Mouse (Mus musculus) kidney, embryonic 15.5 days (tissue): ENCODE measurements around the gene Phlpp2. TPM values are rescaled to one million over a fixed set of nuclear protein-coding genes. Genes with fewer than 3 reads are reported as not detected.
A peak's percentile ranks its signal among the peaks of the same experiment; 100 is the strongest.

Source experiments
- ATAC-seq: fragments of 200-750 bp; cut with Nextera tagmentation; replicated peaks from 2 replicates; pipeline ENCODE4 v1.8.0; 2017; ENCODE audit warnings: moderate TSS enrichment; ENCODE audit not compliant: low FRiP score
- H3K27ac ChIP-seq: fragments of 300-500 bp; sonication (generic); 2 replicates; pipeline ENCODE4 v1.5.1; 2015; ENCODE audit warnings: mild to moderate bottlenecking, inconsistent platforms
- H3K27me3 ChIP-seq: fragments of 300-500 bp; sonication (generic); 2 replicates; pipeline ENCODE4 v1.6.1; 2015; ENCODE audit warnings: inconsistent platforms
- H3K36me3 ChIP-seq: fragments of 300-500 bp; sonication (generic); 2 replicates; pipeline ENCODE4 v1.6.1; 2015; ENCODE audit warnings: inconsistent platforms
- H3K4me1 ChIP-seq: fragments of 300-500 bp; sonication (generic); 2 replicates; pipeline ENCODE4 v1.6.1; 2015; ENCODE audit warnings: inconsistent platforms
- H3K4me2 ChIP-seq: fragments of 300-500 bp; sonication (generic); 2 replicates; pipeline ENCODE4 v1.6.1; 2015; ENCODE audit warnings: moderate library complexity, mild to moderate bottlenecking, inconsistent platforms
- H3K4me3 ChIP-seq: fragments of 300-500 bp; sonication (generic); replicated peaks from 2 replicates; pipeline ENCODE4 v1.5.1; 2015; ENCODE audit warnings: mild to moderate bottlenecking, inconsistent platforms
- H3K9ac ChIP-seq: fragments of 300-500 bp; sonication (generic); 2 replicates; pipeline ENCODE4 v1.6.1; 2015; ENCODE audit warnings: mild to moderate bottlenecking, inconsistent platforms
- H3K9me3 ChIP-seq: fragments of 300-500 bp; sonication (generic); replicated peaks from 2 replicates; pipeline ENCODE4 v1.6.1; 2016; ENCODE audit warnings: inconsistent platforms
- WGBS: fragments of 180-500 bp; shearing (Covaris S2); methylation state at CpG from one replicate; pipeline ENCODE4 v1.1.7; 2015; ENCODE audit warnings: mixed read lengths; 5-methylcytosine and 5-hydroxymethylcytosine counted together
- polyA plus RNA-seq: library from polyadenylated mRNA; unstranded; fragments of >200 nt; fragmentation: Nextera tagmentation; extraction: Ambion mirVana; gene quantifications from 2 replicates; pipeline ENCODE4 v1.2.1, GENCODE M21; 2015

The Phlpp2 gene
- polyA plus RNA-seq = 2.4 and 3.5 TPM in 2 replicates

- H3K27ac ChIP-seq = peak within 1 kb of the TSS; percentile 95
- no peaks in the 10 kb centered on the region for H3K9me3 ChIP-seq
- peaks cover 14% of the 10 kb centered on the region for H3K36me3 ChIP-seq
- WGBS = under 1% methylated on average over 42 of the region's 42 CpGs
- H3K4me2 ChIP-seq = peak within 1 kb of the TSS; percentile 93
- H3K4me3 ChIP-seq = peak within 1 kb of the TSS; percentile 92
- H3K4me1 ChIP-seq = peaks cover 20% of the 10 kb centered on the region; the same call in 1 of the 2 replicates
- peak; percentile 99 for ATAC-seq
- H3K27me3 ChIP-seq = no peaks in the 10 kb centered on the region
- peak within 1 kb of the TSS; percentile 90 for H3K9ac ChIP-seq
These were observed at the start of gene Phlpp2 for GRCm38 (mm10) chr8:109868003-109868679. TSS of gene Phlpp2 (plus strand) at chr8:109868542.

GRCm38 (mm10) chr8:109823561-109823960 is 44.8 kb upstream of the Phlpp2 start:
- no peaks in the 10 kb centered on the region for H3K9me3 ChIP-seq
- H3K27me3 ChIP-seq = no peaks in the 10 kb centered on the region
- 72% methylated on average over 2 of the region's 2 CpGs for WGBS
- peaks cover 5% of the 10 kb centered on the region for H3K4me1 ChIP-seq
- H3K27ac ChIP-seq = peak overlapping the region; percentile 51
- H3K36me3 ChIP-seq = peaks cover 29% of the 10 kb centered on the region
- no peak overlapping the region for H3K4me2 ChIP-seq
- no peak for ATAC-seq
- H3K4me3 ChIP-seq = no peak overlapping the region
- no peak overlapping the region for H3K9ac ChIP-seq

- no peak overlapping the region for H3K4me2 ChIP-seq
- no peaks in the 10 kb centered on the region for H3K4me1 ChIP-seq
- ATAC-seq = no peak
- WGBS = 96% methylated on average over 2 of the region's 2 CpGs
- H3K27me3 ChIP-seq = no peaks in the 10 kb centered on the region
- H3K4me3 ChIP-seq = no peak overlapping the region
- no peaks in the 10 kb centered on the region for H3K9me3 ChIP-seq
- H3K9ac ChIP-seq = no peak overlapping the region
- peaks cover 77% of the 10 kb centered on the region for H3K36me3 ChIP-seq
- no peak overlapping the region for H3K27ac ChIP-seq
These were observed 28.5 kb upstream of the Phlpp2 start for GRCm38 (mm10) chr8:109839822-109840221.

GRCm38 (mm10) chr8:109842468-109842867 is 25.9 kb upstream of the Phlpp2 start:
- Histone ChIP-seq H3K4me3 (no peak overlapping the region), H3K9ac (no peak overlapping the region), H3K4me1 (no peaks in the 10 kb centered on the region), H3K27me3 (no peaks in the 10 kb centered on the region), H3K4me2 (no peak overlapping the region), H3K9me3 (no peaks in the 10 kb centered on the region), H3K27ac (no peak overlapping the region), H3K36me3 (peaks cover 83% of the 10 kb centered on the region)
- ATAC-seq = no peak
- WGBS = 79% methylated on average over 1 of the region's 1 CpGs

- Histone ChIP-seq H3K9ac (no peak overlapping the region), H3K36me3 (peaks cover 91% of the 10 kb centered on the region), H3K4me3 (no peak overlapping the region), H3K9me3 (no peaks in the 10 kb centered on the region), H3K4me2 (no peak overlapping the region), H3K27ac (no peak overlapping the region), H3K27me3 (no peaks in the 10 kb centered on the region), H3K4me1 (no peaks in the 10 kb centered on the region)
- ATAC-seq = no peak
- WGBS = 83% methylated on average over 2 of the region's 2 CpGs
These were observed 20.5 kb upstream of the Phlpp2 start for GRCm38 (mm10) chr8:109847866-109848265.

- H3K27me3 ChIP-seq = no peaks in the 10 kb centered on the region
- H3K9me3 ChIP-seq = no peaks in the 10 kb centered on the region
- no peak overlapping the region for H3K4me3 ChIP-seq
- H3K4me1 ChIP-seq = no peaks in the 10 kb centered on the region
- H3K9ac ChIP-seq = no peak overlapping the region
- WGBS = 79% methylated on average over 3 of the region's 3 CpGs
- no peak overlapping the region for H3K4me2 ChIP-seq
- no peak for ATAC-seq
- H3K36me3 ChIP-seq = peaks cover 86% of the 10 kb centered on the region
- H3K27ac ChIP-seq = no peak overlapping the region
These were observed 19.4 kb upstream of the Phlpp2 start for GRCm38 (mm10) chr8:109848981-109849380.

- Histone ChIP-seq H3K9ac (no peak overlapping the region), H3K4me1 (no peaks in the 10 kb centered on the region), H3K27ac (no peak overlapping the region), H3K4me2 (no peak overlapping the region), H3K27me3 (no peaks in the 10 kb centered on the region), H3K9me3 (no peaks in the 10 kb centered on the region), H3K36me3 (peaks cover 81% of the 10 kb centered on the region), H3K4me3 (no peak overlapping the region)
- 43% methylated on average over 6 of the region's 6 CpGs for WGBS
- ATAC-seq = no peak
These were observed 14.9 kb upstream of the Phlpp2 start for GRCm38 (mm10) chr8:109853423-109853822.

GRCm38 (mm10) chr8:109854522-109854921 is 13.8 kb upstream of the Phlpp2 start:
- 94% methylated on average over 4 of the region's 4 CpGs for WGBS
- Histone ChIP-seq H3K4me3 (no peak overlapping the region), H3K9ac (no peak overlapping the region), H3K9me3 (no peaks in the 10 kb centered on the region), H3K27ac (no peak overlapping the region), H3K36me3 (peaks cover 77% of the 10 kb centered on the region), H3K4me2 (no peak overlapping the region), H3K27me3 (no peaks in the 10 kb centered on the region), H3K4me1 (no peaks in the 10 kb centered on the region)
- no peak for ATAC-seq

GRCm38 (mm10) chr8:109855451-109855850 is 12.9 kb upstream of the Phlpp2 start:
- ATAC-seq = no peak
- no peak overlapping the region for H3K4me2 ChIP-seq
- H3K4me3 ChIP-seq = no peak overlapping the region
- no peaks in the 10 kb centered on the region for H3K27me3 ChIP-seq
- H3K9me3 ChIP-seq = no peaks in the 10 kb centered on the region
- no peak overlapping the region for H3K9ac ChIP-seq
- no peak overlapping the region for H3K27ac ChIP-seq
- WGBS = 98% methylated on average over 6 of the region's 6 CpGs
- H3K36me3 ChIP-seq = peaks cover 77% of the 10 kb centered on the region
- H3K4me1 ChIP-seq = no peaks in the 10 kb centered on the region

GRCm38 (mm10) chr8:109863398-109863797 is 4.9 kb upstream of the Phlpp2 start:
- H3K4me1 ChIP-seq = 0 out of 2 replicates have a peak, but pooled peaks cover 7% of the 10 kb centered on the region
- H3K27ac ChIP-seq = 0 out of 2 replicates have a peak overlapping the region, but pooled peaks have one; percentile 14
- no peak for ATAC-seq
- H3K36me3 ChIP-seq = peaks cover 53% of the 10 kb centered on the region
- H3K9me3 ChIP-seq = no peaks in the 10 kb centered on the region
- WGBS = 74% methylated on average over 2 of the region's 2 CpGs
- H3K4me3 ChIP-seq = no peak overlapping the region
- H3K4me2 ChIP-seq = no peak overlapping the region
- no peaks in the 10 kb centered on the region for H3K27me3 ChIP-seq
- no peak overlapping the region for H3K9ac ChIP-seq

- Histone ChIP-seq H3K9me3 (no peaks in the 10 kb centered on the region), H3K27me3 (no peaks in the 10 kb centered on the region), H3K4me3 (no peak overlapping the region), H3K27ac (no peak overlapping the region), H3K9ac (no peak overlapping the region), H3K4me2 (no peak overlapping the region), H3K4me1 (peaks cover 12% of the 10 kb centered on the region; the same call in 1 of the 2 replicates), H3K36me3 (peaks cover 44% of the 10 kb centered on the region)
- ATAC-seq = no peak
- 86% methylated on average over 2 of the region's 2 CpGs for WGBS
These were observed 3.5 kb upstream of the Phlpp2 start for GRCm38 (mm10) chr8:109864798-109865197.

- no peaks in the 10 kb centered on the region for H3K9me3 ChIP-seq
- H3K4me3 ChIP-seq = no peak overlapping the region
- WGBS = 86% methylated on average over 4 of the region's 4 CpGs
- ATAC-seq = no peak
- H3K4me2 ChIP-seq = no peak overlapping the region
- no peak overlapping the region for H3K9ac ChIP-seq
- H3K27me3 ChIP-seq = no peaks in the 10 kb centered on the region
- no peak overlapping the region for H3K27ac ChIP-seq
- H3K36me3 ChIP-seq = peaks cover 37% of the 10 kb centered on the region
- peaks cover 12% of the 10 kb centered on the region; the same call in 1 of the 2 replicates for H3K4me1 ChIP-seq
These were observed 2.8 kb upstream of the Phlpp2 start for GRCm38 (mm10) chr8:109865536-109865935.

- H3K9ac ChIP-seq = no peak overlapping the region
- no peaks in the 10 kb centered on the region for H3K9me3 ChIP-seq
- H3K27me3 ChIP-seq = no peaks in the 10 kb centered on the region
- no peak for ATAC-seq
- peaks cover 12% of the 10 kb centered on the region; the same call in 1 of the 2 replicates for H3K4me1 ChIP-seq
- peaks cover 25% of the 10 kb centered on the region for H3K36me3 ChIP-seq
- H3K27ac ChIP-seq = no peak overlapping the region
- H3K4me2 ChIP-seq = no peak overlapping the region
- no peak overlapping the region for H3K4me3 ChIP-seq
- WGBS = 89% methylated on average over 5 of the region's 5 CpGs
These were observed 1.7 kb upstream of the Phlpp2 start for GRCm38 (mm10) chr8:109866690-109867089.
